Mouse (Mus musculus) ovary, postnatal 14 days (tissue): ENCODE data around the gene S100b.

Source experiments
- DNase-seq: peaks from one replicate; pipeline ENCODE4 v3.0.0; 2022; ENCODE audit warnings: low spot score

S100b gene

DNA sequence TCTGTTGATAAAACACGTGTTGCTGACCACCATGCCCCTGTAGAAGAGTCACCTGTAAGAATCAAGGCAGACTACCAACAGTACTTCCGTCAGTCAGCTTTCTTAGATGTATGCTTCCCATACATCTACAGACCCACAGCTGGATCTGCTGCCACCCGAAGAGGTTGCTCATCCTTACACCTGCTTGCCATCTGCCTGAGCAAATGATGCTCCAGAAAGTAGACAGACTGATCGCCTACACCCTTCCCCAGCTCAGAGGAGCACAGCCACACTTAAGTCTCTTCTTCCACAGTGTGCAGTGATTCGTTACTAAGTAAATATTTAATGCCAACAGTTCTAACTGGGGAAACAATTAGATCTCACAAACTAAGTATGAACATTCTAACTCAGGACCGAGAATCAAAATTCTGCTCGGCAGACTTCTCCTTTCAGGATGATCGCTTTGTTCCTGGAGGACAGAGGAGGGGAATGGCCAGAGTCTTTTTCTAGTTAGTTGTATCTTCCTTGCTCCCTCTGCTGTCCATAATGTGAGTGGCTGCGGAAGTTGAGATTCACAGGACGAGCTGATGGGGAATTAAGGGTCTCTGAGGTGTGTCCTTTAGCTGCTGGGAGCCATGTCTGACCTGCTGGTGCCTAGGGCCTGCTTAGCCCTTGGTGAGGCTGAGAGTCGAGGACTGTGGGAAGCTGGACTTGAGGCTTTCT, 6.9 kb downstream of the S100b start:
- DNase-seq: no peak

DNA sequence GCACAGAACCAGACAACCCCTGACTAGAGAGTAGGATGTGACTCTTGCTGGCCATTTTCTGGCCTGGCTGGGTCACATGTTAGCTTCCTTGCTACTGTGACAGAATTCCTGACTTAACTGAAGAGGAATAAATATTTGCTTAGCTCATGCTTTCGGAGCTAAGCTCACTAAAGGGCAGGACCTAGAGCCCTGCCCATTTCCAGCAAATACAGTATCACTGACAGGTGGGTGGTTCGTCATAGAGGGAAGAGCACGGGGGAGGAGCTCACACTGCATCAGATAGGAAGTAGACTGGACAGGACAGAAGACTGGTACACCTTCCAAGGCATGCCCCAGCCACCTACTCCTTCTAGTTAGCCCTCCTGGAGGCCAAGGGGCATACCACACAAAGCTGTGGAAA, 7.8 kb downstream of the S100b start:
- no peak for DNase-seq

- DNase-seq: no peak
Measured at GRCm38 (mm10) chr10:76262431-76262830, 8.8 kb downstream of the S100b start.

DNA sequence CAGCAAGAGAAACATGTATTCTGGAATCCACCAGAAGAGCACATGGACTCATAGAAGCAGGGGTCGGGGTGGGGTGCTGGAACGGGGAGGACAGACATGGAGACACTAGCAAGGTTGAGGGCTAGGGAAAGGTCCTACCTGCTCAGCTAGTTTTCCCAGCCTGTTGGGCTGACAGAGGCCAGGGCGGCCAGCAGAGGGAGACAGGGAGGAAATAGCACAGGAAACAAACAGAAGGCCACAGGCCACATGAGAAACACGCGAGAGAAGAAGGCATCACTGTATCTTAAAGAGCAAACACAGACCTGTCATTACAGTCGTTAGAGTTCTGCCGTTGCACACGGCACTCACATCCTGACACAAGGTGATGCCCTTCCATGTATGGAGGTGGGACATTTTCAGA, 17.6 kb downstream of the S100b start:
- DNase-seq: peak; percentile 21

GRCm38 (mm10) chr10:76275256-76275655, 21.6 kb downstream of the S100b start:
- no peak for DNase-seq

DNA sequence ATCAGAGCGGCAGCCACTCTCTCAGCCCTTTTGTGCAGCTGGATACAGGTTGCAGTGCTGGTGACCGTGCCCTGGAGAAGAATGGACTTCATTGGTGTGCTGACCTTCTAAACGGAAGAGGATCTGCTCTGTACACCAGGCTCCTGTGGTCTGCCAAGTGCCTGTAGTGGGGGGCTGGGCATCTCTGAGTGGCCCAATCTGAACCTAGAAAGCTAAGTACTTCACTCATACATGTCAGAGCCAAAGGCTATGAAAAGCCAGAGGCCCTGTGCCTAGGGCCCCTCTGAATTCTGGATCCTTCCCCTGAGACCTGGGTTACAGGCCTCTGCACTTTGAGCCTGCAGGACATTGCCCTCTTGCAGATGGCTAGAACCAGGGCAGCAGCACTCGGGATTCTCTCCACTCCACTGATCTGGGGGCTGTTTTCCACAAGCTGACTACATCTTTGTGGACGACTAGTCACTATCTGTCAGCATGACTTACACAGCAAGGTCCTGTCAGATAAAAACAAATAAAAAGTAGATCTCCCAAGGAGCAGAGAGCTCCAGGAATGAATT, 25.0 kb downstream of the S100b start:
- DNase-seq: no peak

DNA sequence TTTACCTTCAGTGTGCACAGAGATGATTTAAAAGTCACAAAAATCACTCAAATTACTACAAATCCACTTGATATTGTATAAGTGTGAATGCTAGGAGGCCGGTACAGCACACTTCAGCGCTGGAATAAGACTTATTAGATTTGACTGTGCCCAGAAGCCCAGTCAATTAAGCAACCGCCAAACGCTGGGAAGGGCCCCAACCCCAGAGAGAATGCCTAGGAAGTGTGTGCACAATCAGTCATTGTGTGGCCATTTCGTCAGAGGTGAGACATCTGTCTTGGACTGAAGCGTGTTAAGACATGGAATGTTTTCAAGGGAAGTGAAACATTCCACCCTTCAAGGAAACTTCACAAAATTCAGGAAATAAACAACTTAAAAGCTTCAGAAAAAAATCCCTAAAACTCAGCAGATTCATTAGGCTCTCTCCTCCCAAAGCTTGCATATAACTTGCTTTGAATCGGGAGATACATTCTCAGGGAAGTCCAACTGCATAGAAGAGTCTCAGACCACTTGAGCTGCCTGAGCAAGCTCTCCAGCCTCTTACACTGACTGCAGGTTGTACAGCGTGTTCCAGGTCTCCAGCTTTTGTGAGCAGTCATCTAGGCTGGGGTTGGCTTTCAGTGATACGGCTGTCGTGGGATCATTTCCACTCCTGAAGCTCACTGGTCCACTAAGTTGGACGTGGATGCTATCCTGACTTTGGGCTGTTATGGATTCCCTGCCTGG, 34.8 kb downstream of the S100b start:
- no peak for DNase-seq

- DNase-seq: no peak
Measured at GRCm38 (mm10) chr10:76289052-76289451, 35.4 kb downstream of the S100b start.

GRCm38 (mm10) chr10:76289936-76290671, 36.5 kb downstream of the S100b start:
- DNase-seq: no peak

GRCm38 (mm10) chr10:76293222-76293621, 39.6 kb downstream of the S100b start:
- no peak for DNase-seq

DNA sequence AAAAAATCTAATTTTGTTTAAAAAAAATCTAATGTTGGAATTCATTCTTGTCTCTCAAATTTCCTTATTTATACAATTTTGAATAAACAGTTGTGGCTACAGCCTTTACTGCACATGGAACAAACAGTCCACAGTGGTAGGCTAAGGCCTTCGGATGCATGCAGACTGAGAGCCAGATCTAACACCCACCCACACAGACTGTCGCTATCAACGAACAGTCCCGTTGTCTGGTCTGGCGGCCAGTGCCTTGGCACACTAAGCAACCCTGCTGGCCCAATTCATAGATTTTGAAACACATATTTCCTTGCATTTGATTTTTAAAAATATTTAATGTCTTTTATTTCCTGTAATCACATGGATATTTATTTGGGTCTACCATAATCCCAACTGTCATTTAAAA, 46.5 kb downstream of the S100b start:
- DNase-seq: no peak

GRCm38 (mm10) chr10:76306738-76307137, 53.1 kb downstream of the S100b start:
- no peak for DNase-seq
